Mouse (Mus musculus) stomach, embryonic 15.5 days (tissue): ENCODE results near the gene Celf2. TPM values are rescaled to one million over a fixed set of nuclear protein-coding genes. Genes with fewer than 3 reads are reported as not detected.

Experiments used
- ATAC-seq: fragments of 200-750 bp; cut with Nextera tagmentation; 2 replicates; pipeline ENCODE4 v1.8.0; 2017; ENCODE audit warnings: low read depth, moderate number of reproducible peaks, moderate TSS enrichment; ENCODE audit not compliant: insufficient read depth, low FRiP score
- H3K27ac ChIP-seq: fragments of 300-500 bp; sonication (generic); 2 replicates; pipeline ENCODE4 v1.5.1; 2015; ENCODE audit warnings: mild to moderate bottlenecking, inconsistent platforms
- H3K27me3 ChIP-seq: fragments of 300-500 bp; sonication (generic); replicated peaks from 2 replicates; pipeline ENCODE4 v1.6.1; 2015; ENCODE audit warnings: inconsistent platforms
- H3K36me3 ChIP-seq: fragments of 300-500 bp; sonication (generic); 2 replicates; pipeline ENCODE4 v1.6.1; 2015; ENCODE audit warnings: inconsistent platforms
- H3K4me1 ChIP-seq: fragments of 300-500 bp; sonication (generic); 2 replicates; pipeline ENCODE4 v1.6.1; 2015; ENCODE audit warnings: inconsistent platforms
- H3K4me2 ChIP-seq: fragments of 300-500 bp; sonication (generic); 2 replicates; pipeline ENCODE4 v1.6.1; 2015; ENCODE audit warnings: mild to moderate bottlenecking, inconsistent platforms
- H3K4me3 ChIP-seq: fragments of 300-500 bp; sonication (generic); replicated peaks from 2 replicates; pipeline ENCODE4 v1.5.1; 2015; ENCODE audit warnings: inconsistent platforms
- H3K9ac ChIP-seq: fragments of 300-500 bp; sonication (generic); 2 replicates; pipeline ENCODE4 v1.6.1; 2015; ENCODE audit warnings: inconsistent platforms
- H3K9me3 ChIP-seq: fragments of 300-500 bp; sonication (generic); 2 replicates; pipeline ENCODE4 v1.6.1; 2016; ENCODE audit warnings: inconsistent platforms
- WGBS: fragments of 180-500 bp; shearing (Covaris S2); methylation state at CpG from one replicate; pipeline ENCODE4 v1.1.7; 2015; 5-methylcytosine and 5-hydroxymethylcytosine counted together
- polyA plus RNA-seq: library from polyadenylated mRNA; unstranded; fragments of >200 nt; fragmentation: Nextera tagmentation; extraction: Ambion mirVana; gene quantifications from 2 replicates; pipeline ENCODE4 v1.2.1, GENCODE M21; 2015

The Celf2 gene
- polyA plus RNA-seq, 1 experiment from 2014 or later = 55.9 TPM

DNA sequence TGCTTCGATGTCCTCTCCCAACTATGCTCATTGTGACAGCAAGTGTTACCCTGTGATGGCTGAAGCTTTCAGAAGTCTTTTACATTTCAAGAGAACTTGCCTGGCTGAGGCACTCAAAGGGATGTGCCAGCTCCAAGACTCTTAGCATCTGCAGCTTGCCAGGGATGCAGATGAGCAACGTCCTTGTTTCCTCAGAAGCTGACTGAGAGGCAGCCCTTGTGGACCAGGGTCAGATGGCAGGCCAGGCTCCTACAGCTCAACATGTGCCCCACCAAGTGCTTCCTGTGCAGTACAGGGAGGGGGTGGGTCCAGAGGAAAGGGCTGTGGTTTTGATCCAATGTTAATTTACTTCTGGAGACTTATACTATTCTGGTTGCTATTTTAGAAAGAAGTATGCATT, 285.8 kb downstream of the Celf2 start:
- no peak for ATAC-seq
- Histone ChIP-seq H3K4me1 (no peaks in the 10 kb centered on the region), H3K9ac (no peak overlapping the region), H3K27ac (no peak overlapping the region), H3K9me3 (no peaks in the 10 kb centered on the region), H3K4me2 (no peak overlapping the region), H3K27me3 (no peaks in the 10 kb centered on the region), H3K36me3 (no peaks in the 10 kb centered on the region), H3K4me3 (no peak overlapping the region)
- 61% methylated on average over 2 of the region's 2 CpGs for WGBS

DNA sequence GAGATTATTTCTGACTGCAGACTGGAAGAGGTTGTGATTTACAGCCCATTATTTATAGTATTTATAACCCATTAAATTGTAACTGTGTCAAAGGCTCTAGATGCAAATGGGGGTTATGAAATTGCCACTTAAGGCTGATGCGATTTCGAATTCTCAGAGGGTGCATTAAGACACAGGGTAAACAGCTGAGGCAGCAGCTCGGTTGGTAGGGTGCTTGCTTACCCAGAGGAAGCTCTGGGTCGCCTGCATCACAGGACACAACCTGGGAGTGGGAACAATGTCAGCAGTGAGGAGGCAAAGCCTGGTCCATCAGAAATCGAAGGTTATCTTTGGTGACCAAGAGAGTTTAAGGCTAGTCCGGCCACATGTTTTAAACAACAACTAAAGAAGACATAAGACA, 286.5 kb downstream of the Celf2 start:
- H3K4me1 ChIP-seq = no peaks in the 10 kb centered on the region
- H3K4me3 ChIP-seq = no peak overlapping the region
- no peaks in the 10 kb centered on the region for H3K9me3 ChIP-seq
- H3K36me3 ChIP-seq = no peaks in the 10 kb centered on the region
- no peak overlapping the region for H3K27ac ChIP-seq
- no peak overlapping the region for H3K4me2 ChIP-seq
- ATAC-seq = no peak
- no peak overlapping the region for H3K9ac ChIP-seq
- no peaks in the 10 kb centered on the region for H3K27me3 ChIP-seq
- 76% methylated on average over 6 of the region's 6 CpGs for WGBS

DNA sequence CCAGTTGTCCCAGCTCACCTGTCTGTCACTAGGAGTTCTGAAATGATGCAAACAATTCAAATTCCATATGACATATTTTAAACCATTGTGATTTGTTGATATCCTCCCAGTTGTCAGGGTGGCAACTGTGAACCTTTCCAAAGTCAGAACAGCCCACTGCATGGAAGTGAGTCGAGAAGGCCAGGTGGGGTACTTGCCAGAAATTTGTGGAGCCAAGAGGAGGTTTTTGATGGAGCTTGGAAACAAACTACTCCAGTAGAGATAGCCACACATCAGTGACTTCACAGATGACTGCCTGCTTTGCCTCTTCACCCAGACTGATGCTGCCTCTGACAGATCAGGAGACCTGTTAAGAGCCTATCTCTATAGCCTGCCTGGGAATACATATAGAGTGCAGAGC, 287.5 kb downstream of the Celf2 start:
- Histone ChIP-seq H3K27ac (no peak overlapping the region), H3K9ac (no peak overlapping the region), H3K4me3 (no peak overlapping the region), H3K36me3 (no peaks in the 10 kb centered on the region), H3K9me3 (no peaks in the 10 kb centered on the region), H3K4me2 (no peak overlapping the region), H3K4me1 (no peaks in the 10 kb centered on the region), H3K27me3 (no peaks in the 10 kb centered on the region)
- no peak for ATAC-seq
- WGBS = 63% methylated on average over 1 of the region's 1 CpGs

DNA sequence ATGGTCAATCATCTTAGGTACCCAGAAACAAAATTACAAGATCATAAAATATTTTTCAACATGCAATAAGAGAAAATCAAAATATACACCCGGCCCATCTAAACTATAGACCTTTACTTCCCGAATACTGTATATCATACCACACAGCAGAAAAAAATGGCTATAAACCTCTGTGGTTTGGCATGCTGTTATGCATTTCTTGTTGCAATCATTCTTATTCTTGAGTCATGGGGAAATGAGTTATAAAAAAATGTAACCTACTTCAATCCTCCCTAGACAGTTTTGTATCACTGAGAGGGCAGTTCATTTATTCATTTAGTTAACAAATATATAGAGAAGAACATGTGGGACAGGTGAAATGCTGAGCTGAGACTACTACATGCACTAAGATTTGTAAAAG, 291.3 kb downstream of the Celf2 start:
- H3K27ac ChIP-seq = no peak overlapping the region
- H3K4me3 ChIP-seq = no peak overlapping the region
- 88% methylated on average over 2 of the region's 2 CpGs for WGBS

DNA sequence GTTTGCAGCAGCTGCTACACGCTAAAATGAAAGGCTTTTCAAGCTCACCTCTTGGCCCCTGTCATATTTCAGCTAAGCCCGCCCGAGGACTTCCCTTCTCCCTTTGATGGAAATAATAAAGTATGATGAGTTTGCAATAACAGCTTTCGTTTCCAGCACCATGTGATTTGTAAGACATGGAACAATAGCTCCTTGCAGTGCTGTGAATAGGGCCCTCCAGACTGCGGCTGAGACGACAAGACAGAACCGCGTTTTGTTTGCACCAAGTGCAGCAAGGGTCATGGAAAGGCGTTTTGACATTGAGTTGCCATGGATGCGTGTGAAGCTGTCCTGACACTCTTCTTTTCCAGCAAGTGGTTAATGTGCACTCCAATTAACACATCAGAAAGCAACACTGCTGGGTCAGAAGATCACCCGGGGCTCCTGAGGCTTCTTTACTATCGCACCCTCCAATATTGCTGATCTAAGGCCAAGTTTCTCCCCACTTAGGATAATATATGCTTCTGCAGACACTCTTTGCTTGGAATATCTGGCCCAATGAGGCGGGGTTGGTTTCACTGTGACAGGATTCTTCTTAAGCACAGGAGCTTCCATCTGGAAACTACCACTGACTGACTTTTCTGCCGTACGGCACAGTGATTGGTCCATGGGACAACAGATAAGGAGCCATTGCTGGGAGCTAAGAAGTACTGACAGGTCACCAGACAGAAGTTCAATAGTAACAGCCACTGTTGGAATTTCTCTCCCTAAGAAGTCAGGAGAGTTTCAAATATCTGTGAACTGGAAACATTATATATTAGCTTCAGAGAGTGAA, 301.5 kb downstream of the Celf2 start:
- Histone ChIP-seq H3K4me3 (no peak overlapping the region), H3K27me3 (no peaks in the 10 kb centered on the region), H3K36me3 (no peaks in the 10 kb centered on the region), H3K4me1 (no peaks in the 10 kb centered on the region), H3K4me2 (no peak overlapping the region), H3K9ac (no peak overlapping the region), H3K27ac (no peak overlapping the region), H3K9me3 (no peaks in the 10 kb centered on the region)
- ATAC-seq = no peak
- 48% methylated on average over 15 of the region's 15 CpGs for WGBS

More for the DNA sequence above, 291.3 kb downstream of the Celf2 start:
- Histone ChIP-seq H3K4me1 (no peaks in the 10 kb centered on the region), H3K4me2 (no peak overlapping the region), H3K9ac (no peak overlapping the region), H3K36me3 (no peaks in the 10 kb centered on the region), H3K27me3 (no peaks in the 10 kb centered on the region), H3K9me3 (no peaks in the 10 kb centered on the region)
- no peak for ATAC-seq

DNA sequence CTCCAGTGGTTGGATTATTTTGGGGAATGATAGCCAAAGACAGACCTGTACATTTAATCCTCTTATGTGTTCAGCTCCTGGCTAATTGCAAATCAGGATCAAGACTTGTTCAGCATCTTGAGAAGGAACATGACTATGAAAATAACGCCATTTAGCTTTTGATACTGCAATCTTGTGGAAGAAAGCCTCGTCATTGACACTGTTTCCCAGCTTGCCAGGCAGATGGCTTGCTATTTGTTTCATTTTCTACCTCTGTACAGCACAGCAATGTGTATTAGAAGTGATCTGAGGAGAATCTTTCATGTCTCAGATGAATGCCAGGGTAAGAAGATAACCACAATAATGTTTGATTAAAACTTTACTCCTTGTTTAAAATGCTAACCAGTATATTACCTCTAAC, 315.9 kb downstream of the Celf2 start:
- 77% methylated on average over 2 of the region's 2 CpGs for WGBS
- Histone ChIP-seq H3K9ac (no peak overlapping the region), H3K36me3 (no peaks in the 10 kb centered on the region), H3K27ac (no peak overlapping the region), H3K4me3 (no peak overlapping the region), H3K4me1 (no peaks in the 10 kb centered on the region), H3K9me3 (no peaks in the 10 kb centered on the region), H3K27me3 (no peaks in the 10 kb centered on the region), H3K4me2 (no peak overlapping the region)
- no peak for ATAC-seq

DNA sequence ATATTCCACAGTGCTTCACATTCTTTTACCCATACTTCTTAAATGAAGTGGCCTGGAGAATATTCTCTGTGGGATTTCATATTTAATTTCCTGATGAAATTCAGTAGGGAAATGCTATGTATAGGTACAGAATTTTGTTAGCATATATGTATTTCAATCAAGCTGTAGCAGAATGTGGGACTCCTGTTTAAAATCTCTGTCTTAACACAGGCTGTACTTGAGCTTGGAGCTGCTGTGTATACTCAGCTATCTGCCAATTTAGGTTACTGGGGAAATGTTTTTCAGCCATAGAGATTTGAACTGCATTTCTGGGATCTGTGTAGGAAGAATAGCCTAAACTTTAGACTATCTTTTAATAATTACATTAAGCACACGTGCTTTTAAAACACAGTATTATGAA, 330.2 kb downstream of the Celf2 start:
- Histone ChIP-seq H3K4me2 (no peak overlapping the region), H3K27me3 (no peaks in the 10 kb centered on the region), H3K4me3 (no peak overlapping the region), H3K9ac (no peak overlapping the region), H3K27ac (no peak overlapping the region), H3K36me3 (no peaks in the 10 kb centered on the region), H3K4me1 (no peaks in the 10 kb centered on the region), H3K9me3 (no peaks in the 10 kb centered on the region)
- 73% methylated on average over 1 of the region's 1 CpGs for WGBS
- ATAC-seq = no peak

DNA sequence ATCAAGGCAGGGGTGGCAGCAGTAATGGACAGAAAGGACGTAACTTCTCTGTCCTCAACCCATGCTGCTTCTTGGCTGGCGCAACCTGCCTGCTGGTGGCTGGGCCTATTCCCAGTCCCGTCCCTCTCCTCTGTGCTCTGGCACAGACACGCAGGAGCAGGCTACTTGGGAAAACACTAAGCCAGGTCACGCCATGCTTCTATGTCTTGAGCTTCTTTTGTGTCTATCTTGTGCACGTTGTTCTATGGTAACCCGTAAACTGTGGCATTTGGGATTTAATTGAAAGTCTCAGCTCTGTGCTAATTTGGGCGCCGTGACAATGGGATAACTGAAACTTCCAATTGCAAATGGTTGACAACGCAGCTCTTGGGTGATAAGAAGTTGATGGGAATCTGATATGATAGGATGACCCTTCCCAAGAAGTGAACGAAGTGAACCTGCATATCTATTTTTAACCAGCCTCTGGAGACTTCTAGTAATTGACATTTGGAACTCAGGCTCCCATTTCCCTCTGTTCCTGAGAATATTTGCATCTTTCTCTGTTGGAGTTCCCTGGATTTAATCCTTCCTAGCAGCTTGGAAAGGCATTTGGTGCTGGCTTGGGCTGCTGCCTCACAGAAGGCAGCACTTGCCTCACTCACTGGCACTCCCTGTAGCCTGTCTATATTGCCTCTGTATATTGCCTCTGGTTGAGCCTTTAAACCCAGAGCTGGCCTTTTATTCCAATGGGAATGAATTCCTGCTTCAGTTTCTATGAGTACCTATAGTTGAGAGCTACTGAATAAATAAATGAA, 335.9 kb downstream of the Celf2 start:
- H3K9ac ChIP-seq = no peak overlapping the region
- no peak overlapping the region for H3K4me3 ChIP-seq
- 83% methylated on average over 11 of the region's 11 CpGs for WGBS
- H3K4me2 ChIP-seq = no peak overlapping the region
- no peaks in the 10 kb centered on the region for H3K9me3 ChIP-seq
- no peaks in the 10 kb centered on the region for H3K27me3 ChIP-seq
- no peaks in the 10 kb centered on the region for H3K4me1 ChIP-seq
- no peak overlapping the region for H3K27ac ChIP-seq
- no peak for ATAC-seq
- no peaks in the 10 kb centered on the region for H3K36me3 ChIP-seq

DNA sequence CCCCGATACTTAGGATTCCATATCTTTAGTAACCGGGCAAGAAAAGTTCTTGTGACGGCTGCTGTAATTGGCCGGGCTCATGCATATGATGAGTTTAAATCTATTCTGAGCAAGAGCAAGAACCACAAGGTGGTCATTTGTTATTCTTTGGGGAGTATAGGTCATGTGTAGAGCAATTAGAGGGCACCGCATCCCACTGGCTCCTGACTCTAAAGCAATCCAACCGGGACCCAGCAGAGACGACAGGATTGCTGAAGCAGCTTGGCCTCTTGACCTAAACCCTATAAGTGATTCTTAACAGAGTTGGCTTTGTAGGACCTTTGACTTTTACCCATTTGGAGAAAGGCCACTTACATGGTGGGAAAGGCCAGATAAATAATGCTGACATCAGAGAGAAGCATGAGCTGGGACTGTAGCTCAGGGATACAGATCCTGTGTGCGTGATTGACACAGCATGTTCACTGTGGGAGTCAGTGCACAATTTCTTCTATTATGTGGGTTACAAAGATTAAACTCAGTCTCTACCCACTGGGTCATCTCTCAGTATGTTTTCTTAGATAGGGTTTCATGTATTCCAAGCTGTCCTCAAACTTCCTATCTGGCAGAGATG, 338.2 kb downstream of the Celf2 start:
- no peaks in the 10 kb centered on the region for H3K4me1 ChIP-seq
- no peak overlapping the region for H3K9ac ChIP-seq
- H3K27me3 ChIP-seq = no peaks in the 10 kb centered on the region
- H3K9me3 ChIP-seq = no peaks in the 10 kb centered on the region
- 62% methylated on average over 8 of the region's 8 CpGs for WGBS
- H3K4me3 ChIP-seq = no peak overlapping the region
- no peak for ATAC-seq
- H3K27ac ChIP-seq = no peak overlapping the region
- no peak overlapping the region for H3K4me2 ChIP-seq
- H3K36me3 ChIP-seq = no peaks in the 10 kb centered on the region

DNA sequence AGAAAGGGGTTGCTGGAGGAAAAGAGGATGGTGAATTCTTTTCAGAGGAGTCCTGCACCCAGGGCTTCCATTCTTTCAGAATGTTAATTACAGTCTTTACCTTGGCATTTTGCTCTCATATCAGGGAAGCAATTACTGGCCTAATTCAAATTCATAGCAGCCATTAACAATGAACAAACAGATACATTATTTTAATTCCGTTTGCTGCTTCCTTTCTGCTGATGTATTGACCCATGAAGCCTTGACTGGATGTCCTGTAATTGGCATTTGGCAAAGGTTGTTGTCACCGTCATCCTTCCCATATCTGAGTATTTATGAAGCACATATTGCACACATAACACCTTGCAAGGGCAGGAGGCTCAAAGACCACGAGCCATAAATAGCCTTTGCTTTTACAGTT, 343.6 kb downstream of the Celf2 start:
- 78% methylated on average over 3 of the region's 3 CpGs for WGBS
- Histone ChIP-seq H3K4me2 (no peak overlapping the region), H3K4me3 (no peak overlapping the region), H3K9ac (no peak overlapping the region), H3K27ac (no peak overlapping the region), H3K36me3 (no peaks in the 10 kb centered on the region), H3K4me1 (no peaks in the 10 kb centered on the region), H3K9me3 (no peaks in the 10 kb centered on the region), H3K27me3 (no peaks in the 10 kb centered on the region)
- no peak for ATAC-seq

DNA sequence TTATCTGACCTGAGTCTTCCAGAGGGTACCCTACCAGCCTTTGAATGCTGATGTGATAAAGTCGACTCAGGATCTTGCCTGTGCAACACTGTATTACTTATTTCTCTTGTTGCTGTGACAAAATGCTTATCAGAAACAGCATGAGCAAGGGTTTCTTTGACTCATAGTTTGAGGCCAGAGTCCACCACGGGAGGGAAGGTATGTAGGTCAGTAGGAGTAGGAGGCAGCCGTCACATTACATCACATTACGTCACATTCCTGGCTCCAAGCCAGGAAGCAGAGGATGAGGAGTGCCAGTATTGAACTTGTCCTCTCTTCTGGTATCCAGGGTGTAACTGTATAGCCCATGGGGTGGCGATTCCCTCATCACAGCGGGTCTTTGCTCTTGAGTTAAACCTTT, 349.3 kb downstream of the Celf2 start:
- WGBS = 64% methylated on average over 6 of the region's 6 CpGs
- H3K27ac ChIP-seq = no peak overlapping the region
- peak; percentile 56 for ATAC-seq

DNA sequence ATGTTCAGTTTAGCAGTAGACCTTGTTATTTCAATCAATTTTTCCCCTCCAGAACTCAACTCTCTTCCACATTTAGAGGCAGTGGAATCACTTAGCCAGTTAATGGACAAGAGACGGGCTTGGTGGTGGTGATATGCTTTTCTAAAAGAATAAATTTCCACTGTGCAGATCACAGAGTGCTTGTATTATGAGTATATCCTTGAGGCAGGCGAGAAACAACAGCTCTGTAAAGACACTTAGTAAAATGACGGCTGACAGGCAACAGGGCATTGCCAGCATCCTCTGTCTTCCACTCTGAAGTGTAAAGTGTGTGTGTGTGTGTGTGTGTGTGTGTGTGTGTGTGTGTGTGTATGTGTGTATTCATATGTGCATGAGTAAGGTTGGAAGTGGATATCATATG, 362.1 kb downstream of the Celf2 start:
- Histone ChIP-seq H3K4me1 (no peaks in the 10 kb centered on the region), H3K4me3 (no peak overlapping the region), H3K27me3 (no peaks in the 10 kb centered on the region), H3K4me2 (no peak overlapping the region), H3K9me3 (no peaks in the 10 kb centered on the region), H3K36me3 (no peaks in the 10 kb centered on the region), H3K27ac (no peak overlapping the region), H3K9ac (no peak overlapping the region)
- WGBS = 86% methylated on average over 3 of the region's 3 CpGs
- ATAC-seq = no peak

More for the DNA sequence above, 349.3 kb downstream of the Celf2 start:
- no peaks in the 10 kb centered on the region for H3K9me3 ChIP-seq
- H3K27me3 ChIP-seq = no peaks in the 10 kb centered on the region
- H3K36me3 ChIP-seq = no peaks in the 10 kb centered on the region
- H3K4me1 ChIP-seq = no peaks in the 10 kb centered on the region
- no peak overlapping the region for H3K4me2 ChIP-seq
- no peak overlapping the region for H3K4me3 ChIP-seq
- H3K9ac ChIP-seq = no peak overlapping the region
